Mouse (Mus musculus): ENCODE data around the gene Gm21366. TPM values are rescaled to one million over a fixed set of nuclear protein-coding genes. Genes with fewer than 3 reads are reported as not detected.

Gene Gm21366
- not detected in 2 replicates for polyA plus RNA-seq (2012; rRNA removed)

GRCm38 (mm10) chrY:22861156-22861555 lies at the start of gene Gm21366:
Gene Gm21366, minus strand, starts transcription at chrY:22861256.

